Mouse (Mus musculus): ENCODE measurements at regions not wholly inside any gene's neighbourhood (a gene's known extent, or its start where the extent isn't known, plus 50 kb on each side); places are given as distances from the start of the nearest gene placed in this dataset.

- 2% methylated on average over 14 of the region's 14 CpGs for WGBS
These were observed 155.8 kb upstream of the Gm12830 start for GRCm38 (mm10) chr4:114665684-114666083.

GRCm38 (mm10) chr4:114666238-114666978 lies 155.1 kb upstream of the Gm12830 start:
- H3K27me3 ChIP-seq: peaks cover 81% of the 10 kb centered on the region
- ATAC-seq (ENCODE audit: low FRiP score): peak; percentile 53
- 3% methylated on average over 41 of the region's 41 CpGs for WGBS

More at GRCm38 (mm10) chr4:114665684-114666083, 155.8 kb upstream of the Gm12830 start:
- Histone ChIP-seq H3K36me3 (no peaks in the 10 kb centered on the region), H3K4me3 (peak overlapping the region; percentile 33), H3K4me2 (peak overlapping the region; percentile 57), H3K9me3 (no peaks in the 10 kb centered on the region), H3K27me3 (peaks cover 75% of the 10 kb centered on the region), H3K4me1 (replicated peaks) (peaks cover 21% of the 10 kb centered on the region), H3K27ac (no peak overlapping the region), H3K9ac (no peak overlapping the region)
- ATAC-seq (ENCODE audit: low FRiP score): peak; percentile 73

GRCm38 (mm10) chr4:114666979-114667328 lies 154.6 kb upstream of the Gm12830 start:
- Histone ChIP-seq H3K27ac (no peak overlapping the region), H3K4me1 (replicated peaks) (peaks cover 23% of the 10 kb centered on the region), H3K27me3 (peaks cover 81% of the 10 kb centered on the region), H3K9me3 (no peaks in the 10 kb centered on the region), H3K36me3 (no peaks in the 10 kb centered on the region), H3K4me3 (peak overlapping the region; percentile 33), H3K4me2 (peak overlapping the region; percentile 57), H3K9ac (peak overlapping the region; percentile 60)
- 13% methylated on average over 10 of the region's 13 CpGs for WGBS
- peak; percentile 25 for ATAC-seq (ENCODE audit: low FRiP score)

More at GRCm38 (mm10) chr4:114666238-114666978, 155.1 kb upstream of the Gm12830 start:
- H3K4me1 ChIP-seq (replicated peaks): peaks cover 23% of the 10 kb centered on the region
- peak overlapping the region; percentile 57 for H3K4me2 ChIP-seq
- peak overlapping the region; percentile 60 for H3K9ac ChIP-seq
- H3K27ac ChIP-seq: no peak overlapping the region
- H3K9me3 ChIP-seq: no peaks in the 10 kb centered on the region
- H3K36me3 ChIP-seq: no peaks in the 10 kb centered on the region
- peak overlapping the region; percentile 33 for H3K4me3 ChIP-seq

- Histone ChIP-seq H3K4me1 (replicated peaks) (peaks cover 8% of the 10 kb centered on the region; the same call in 1 of the 2 replicates), H3K36me3 (no peaks in the 10 kb centered on the region), H3K9ac (no peak overlapping the region), H3K4me2 (no peak overlapping the region), H3K9me3 (no peaks in the 10 kb centered on the region), H3K4me3 (no peak overlapping the region), H3K27me3 (peaks cover 44% of the 10 kb centered on the region), H3K27ac (no peak overlapping the region)
- 72% methylated on average over 5 of the region's 5 CpGs for WGBS
- no peak for ATAC-seq (ENCODE audit: low FRiP score)
These were observed 149.3 kb upstream of the Gm12830 start for GRCm38 (mm10) chr4:114672096-114672720.

- Histone ChIP-seq H3K4me3 (no peak overlapping the region), H3K27me3 (peaks cover 33% of the 10 kb centered on the region), H3K4me2 (no peak overlapping the region), H3K9ac (no peak overlapping the region), H3K36me3 (no peaks in the 10 kb centered on the region), H3K27ac (no peak overlapping the region), H3K9me3 (no peaks in the 10 kb centered on the region), H3K4me1 (replicated peaks) (peaks cover 22% of the 10 kb centered on the region)
- ATAC-seq (ENCODE audit: low FRiP score): no peak; the same call in 1 of the 2 replicates
- WGBS: 88% methylated on average over 13 of the region's 13 CpGs
These were observed 144.3 kb upstream of the Gm12830 start for GRCm38 (mm10) chr4:114676908-114677898.

GRCm38 (mm10) chr4:114678053-114678941 lies 143.2 kb upstream of the Gm12830 start:
- H3K4me3 ChIP-seq: no peak overlapping the region
- peak overlapping the region; percentile 79 for H3K27ac ChIP-seq
- H3K36me3 ChIP-seq: no peaks in the 10 kb centered on the region
- WGBS: 48% methylated on average over 8 of the region's 8 CpGs
- no peaks in the 10 kb centered on the region for H3K9me3 ChIP-seq
- peaks cover 34% of the 10 kb centered on the region for H3K27me3 ChIP-seq
- peaks cover 22% of the 10 kb centered on the region for H3K4me1 ChIP-seq (replicated peaks)
- ATAC-seq (ENCODE audit: low FRiP score): peak; percentile 83
- H3K4me2 ChIP-seq: no peak overlapping the region
- H3K9ac ChIP-seq: no peak overlapping the region

GRCm38 (mm10) chr4:114680360-114680759 lies 141.2 kb upstream of the Gm12830 start:
- no peak overlapping the region for H3K9ac ChIP-seq
- ATAC-seq (ENCODE audit: low FRiP score): no peak
- peaks cover 22% of the 10 kb centered on the region for H3K4me1 ChIP-seq (replicated peaks)
- no peaks in the 10 kb centered on the region for H3K36me3 ChIP-seq
- no peak overlapping the region for H3K4me2 ChIP-seq
- no peak overlapping the region for H3K27ac ChIP-seq
- peaks cover 39% of the 10 kb centered on the region for H3K27me3 ChIP-seq
- no peak overlapping the region for H3K4me3 ChIP-seq
- WGBS: 39% methylated on average over 6 of the region's 6 CpGs
- no peaks in the 10 kb centered on the region for H3K9me3 ChIP-seq

GRCm38 (mm10) chr4:114682955-114683354 lies 138.6 kb upstream of the Gm12830 start:
- Histone ChIP-seq H3K4me2 (no peak overlapping the region), H3K36me3 (no peaks in the 10 kb centered on the region), H3K27ac (no peak overlapping the region), H3K4me1 (replicated peaks) (peaks cover 23% of the 10 kb centered on the region), H3K9ac (no peak overlapping the region), H3K4me3 (no peak overlapping the region), H3K27me3 (peaks cover 42% of the 10 kb centered on the region), H3K9me3 (no peaks in the 10 kb centered on the region)
- WGBS: 76% methylated on average over 7 of the region's 7 CpGs
- ATAC-seq (ENCODE audit: low FRiP score): no peak

- Histone ChIP-seq H3K9ac (no peak overlapping the region), H3K9me3 (no peaks in the 10 kb centered on the region), H3K36me3 (no peaks in the 10 kb centered on the region), H3K4me3 (no peak overlapping the region), H3K27me3 (peaks cover 44% of the 10 kb centered on the region), H3K4me2 (no peak overlapping the region), H3K4me1 (replicated peaks) (peaks cover 22% of the 10 kb centered on the region), H3K27ac (no peak overlapping the region)
- ATAC-seq (ENCODE audit: low FRiP score): no peak
- 80% methylated on average over 5 of the region's 5 CpGs for WGBS
These were observed 137.8 kb upstream of the Gm12830 start for GRCm38 (mm10) chr4:114683696-114684095.

- no peak for ATAC-seq (ENCODE audit: low FRiP score)
These were observed 136.6 kb upstream of the Gm12830 start for GRCm38 (mm10) chr4:114684844-114685382.

GRCm38 (mm10) chr4:114685454-114685853 lies 136.1 kb upstream of the Gm12830 start:
- H3K27ac ChIP-seq: no peak overlapping the region
- peak overlapping the region; percentile 49; the same call in 1 of the 2 replicates for H3K9ac ChIP-seq
- peaks cover 17% of the 10 kb centered on the region for H3K4me1 ChIP-seq (replicated peaks)
- WGBS: 15% methylated on average over 11 of the region's 11 CpGs
- peak; percentile 66 for ATAC-seq (ENCODE audit: low FRiP score)
- H3K4me2 ChIP-seq: peak overlapping the region; percentile 30
- no peaks in the 10 kb centered on the region for H3K36me3 ChIP-seq
- peaks cover 36% of the 10 kb centered on the region for H3K27me3 ChIP-seq
- H3K4me3 ChIP-seq: no peak overlapping the region
- no peaks in the 10 kb centered on the region for H3K9me3 ChIP-seq

More at GRCm38 (mm10) chr4:114684844-114685382, 136.6 kb upstream of the Gm12830 start:
- H3K4me2 ChIP-seq: no peak overlapping the region
- no peak overlapping the region for H3K9ac ChIP-seq
- peaks cover 40% of the 10 kb centered on the region for H3K27me3 ChIP-seq
- no peaks in the 10 kb centered on the region for H3K36me3 ChIP-seq
- 61% methylated on average over 7 of the region's 7 CpGs for WGBS
- no peaks in the 10 kb centered on the region for H3K9me3 ChIP-seq
- peaks cover 19% of the 10 kb centered on the region for H3K4me1 ChIP-seq (replicated peaks)
- H3K27ac ChIP-seq: no peak overlapping the region
- H3K4me3 ChIP-seq: no peak overlapping the region

All from hindbrain, embryonic 13.5 days (tissue).